Mouse (Mus musculus) testis, postnatal 10 days (tissue): ENCODE results near the gene Fndc7.

ENCODE experiments used
- DNase-seq: peaks from one replicate; pipeline ENCODE4 v3.0.0; 2021; ENCODE audit warnings: low spot score

Fndc7 gene

DNA sequence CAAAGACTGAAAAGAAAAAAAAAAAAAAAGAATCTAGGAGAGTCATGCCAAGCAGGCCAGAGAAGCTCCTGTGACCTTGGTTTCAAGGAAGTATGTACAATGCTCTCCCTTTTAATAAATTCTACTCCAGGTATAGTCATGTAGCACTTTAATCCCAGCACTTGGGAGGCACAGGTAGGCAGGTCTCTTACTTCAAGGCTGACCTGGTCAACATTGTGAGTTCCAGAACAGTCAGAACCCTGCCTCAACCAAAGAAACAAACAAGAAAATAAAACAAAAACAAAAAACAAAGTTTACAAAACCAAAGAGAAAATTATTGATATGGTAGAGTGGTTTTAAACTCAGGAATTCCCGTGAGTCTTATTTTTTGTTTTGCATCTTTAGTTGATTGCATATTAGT is at the start of gene Fndc7:
Fndc7 (minus strand) TSS at position 101 of the 400 bp plus-strand sequence.
- no peak for DNase-seq

DNA sequence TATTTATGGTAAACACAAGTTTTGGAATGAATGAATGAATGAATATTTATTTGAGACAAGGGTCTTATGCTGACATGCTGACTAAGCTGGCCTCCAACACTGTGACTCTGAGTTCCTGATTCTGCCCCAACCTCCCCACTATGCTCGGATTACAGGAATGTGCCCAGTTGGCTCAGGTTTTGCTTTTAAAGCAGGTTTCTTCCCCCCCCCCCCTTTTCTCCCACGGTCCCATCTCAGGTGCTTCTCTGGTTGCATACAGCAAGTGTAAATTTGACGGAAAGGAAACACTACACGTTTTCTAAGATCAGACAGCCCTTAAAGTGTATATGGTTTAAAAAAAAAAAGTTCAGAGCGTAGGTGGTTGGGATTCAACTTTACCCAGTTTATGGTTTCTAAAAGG is 49.8 kb upstream of the Fndc7 start, which contains the start of gene Henmt1:
Henmt1 (plus strand) TSS at position 301 of the 400 bp plus-strand sequence.
- peak; percentile 16 for DNase-seq

DNA sequence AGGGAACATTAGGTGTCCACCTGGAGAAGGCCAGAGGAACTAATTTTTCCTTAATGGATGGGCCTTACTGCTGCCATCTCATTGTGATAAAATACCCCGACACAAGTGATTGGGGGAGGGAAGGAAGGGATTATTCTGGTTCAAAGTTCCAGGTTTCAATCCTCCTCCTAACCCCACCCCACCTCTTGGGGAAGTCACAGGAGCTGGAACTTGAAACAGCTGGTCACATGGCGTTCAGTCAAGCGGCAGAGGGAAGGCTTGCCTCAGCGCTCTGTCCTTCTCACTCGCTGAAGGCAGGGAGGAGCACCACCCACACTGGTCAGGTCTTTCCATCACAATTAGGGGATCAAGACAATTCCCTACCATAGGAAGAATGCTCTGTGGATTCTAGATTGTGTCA is 48.9 kb upstream of the Fndc7 start:
- DNase-seq = peak; percentile 25

DNA sequence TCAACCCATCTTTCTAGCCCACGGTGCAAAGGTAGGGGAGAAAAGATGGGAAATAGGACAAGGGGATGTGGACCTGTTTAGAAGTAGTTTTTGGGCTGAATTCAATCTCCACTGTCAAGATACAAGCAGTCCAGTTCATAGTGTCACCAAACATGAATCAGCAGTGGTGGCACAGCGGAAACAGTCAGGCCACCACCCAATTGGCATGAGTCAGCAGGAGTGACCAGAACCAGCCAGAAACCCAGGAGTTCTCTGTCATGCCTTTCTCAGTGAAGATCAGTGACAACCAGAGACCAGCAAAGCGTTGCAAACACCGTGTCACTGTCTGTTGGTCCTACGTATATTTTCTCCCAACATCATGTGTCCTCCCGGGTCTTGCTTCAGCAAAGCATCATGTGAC is 43.7 kb upstream of the Fndc7 start:
- peak; percentile 28 for DNase-seq

DNA sequence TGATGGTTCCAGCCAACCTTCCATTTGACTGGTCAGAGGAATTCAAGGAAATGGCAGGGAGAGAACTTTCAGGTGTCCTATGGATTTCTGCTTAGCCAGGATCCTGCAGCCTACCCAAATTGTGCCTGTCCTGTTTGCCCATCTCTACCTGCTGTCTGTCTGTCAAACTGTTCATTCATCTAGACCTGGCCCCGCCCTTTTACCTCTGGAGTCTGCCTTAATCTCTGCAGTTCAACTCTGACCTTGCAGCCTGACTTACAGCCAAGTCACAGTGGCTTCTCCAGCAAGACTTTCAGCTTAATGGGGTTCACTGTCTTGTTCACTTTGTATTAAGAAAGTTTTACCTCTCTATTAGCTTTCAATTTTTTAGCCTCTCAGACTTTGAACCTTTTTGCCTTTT is 36.5 kb upstream of the Fndc7 start:
- no peak for DNase-seq

DNA sequence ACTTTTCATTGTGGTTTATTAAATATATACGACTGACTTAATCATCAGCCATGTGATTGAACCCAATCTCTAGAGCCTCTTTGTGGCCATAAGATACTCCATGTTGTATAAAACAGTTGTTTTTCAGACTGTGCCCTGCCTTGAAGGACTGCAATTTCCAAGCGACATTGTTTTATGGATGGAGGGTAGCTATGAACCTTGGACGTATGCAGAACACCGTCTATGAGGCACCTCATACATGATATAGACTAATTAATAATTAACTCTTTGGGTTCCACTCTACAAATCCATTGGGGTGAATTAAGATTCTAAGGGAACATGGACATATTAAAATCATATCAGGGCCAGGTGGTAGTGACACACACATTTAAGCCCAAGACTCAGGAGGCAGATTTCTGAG is 35.9 kb upstream of the Fndc7 start:
- no peak for DNase-seq

DNA sequence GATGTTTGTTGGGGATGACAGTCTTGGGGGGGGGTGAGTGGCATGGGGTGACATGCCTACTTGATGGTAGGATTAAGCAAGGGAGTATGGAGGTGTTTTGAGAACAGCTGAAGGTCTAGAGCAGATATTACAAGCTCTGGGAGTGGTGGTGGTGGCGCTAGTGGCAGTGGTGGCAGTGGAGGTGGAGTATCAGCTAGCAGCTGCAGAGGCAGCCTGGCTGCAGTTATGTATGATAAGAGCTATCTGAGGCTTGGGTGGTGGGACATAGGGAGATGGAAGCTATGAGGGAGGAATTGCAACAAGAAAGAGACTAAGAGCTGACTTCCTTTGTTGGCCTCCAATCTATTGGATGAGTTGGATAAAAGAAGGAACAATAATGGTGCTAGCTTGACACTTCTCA is 32.0 kb upstream of the Fndc7 start:
- DNase-seq = peak; percentile 27

DNA sequence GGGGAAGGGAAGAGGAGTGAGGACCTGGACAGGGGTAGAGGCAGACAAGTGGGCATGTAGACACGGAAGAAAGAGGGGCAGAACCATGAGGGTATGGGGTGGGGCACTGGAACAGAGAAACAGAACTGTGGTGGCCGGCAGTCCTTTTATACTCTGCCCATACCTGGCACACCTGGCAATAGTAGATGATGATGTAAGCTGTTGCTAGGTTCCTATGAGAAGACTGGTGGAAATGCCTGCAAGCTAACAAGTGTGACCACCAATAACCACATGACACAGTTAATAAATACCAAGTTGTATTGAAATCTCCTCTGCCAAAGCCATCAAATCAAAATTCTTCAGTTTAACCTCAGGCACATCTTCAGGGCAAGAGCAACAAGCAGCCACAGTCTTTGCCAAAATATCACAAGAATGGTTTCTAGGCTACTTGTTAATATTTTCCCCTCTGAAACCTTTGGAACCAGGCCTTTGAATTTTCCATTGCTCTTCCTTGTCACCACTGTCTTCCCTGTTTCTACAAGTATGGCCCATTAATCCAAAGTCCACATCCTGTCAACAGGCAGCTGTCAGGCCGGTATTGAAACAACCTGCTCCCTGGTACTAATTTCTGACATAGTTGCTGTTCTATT is 30.7 kb upstream of the Fndc7 start:
- DNase-seq = peak; percentile 8

DNA sequence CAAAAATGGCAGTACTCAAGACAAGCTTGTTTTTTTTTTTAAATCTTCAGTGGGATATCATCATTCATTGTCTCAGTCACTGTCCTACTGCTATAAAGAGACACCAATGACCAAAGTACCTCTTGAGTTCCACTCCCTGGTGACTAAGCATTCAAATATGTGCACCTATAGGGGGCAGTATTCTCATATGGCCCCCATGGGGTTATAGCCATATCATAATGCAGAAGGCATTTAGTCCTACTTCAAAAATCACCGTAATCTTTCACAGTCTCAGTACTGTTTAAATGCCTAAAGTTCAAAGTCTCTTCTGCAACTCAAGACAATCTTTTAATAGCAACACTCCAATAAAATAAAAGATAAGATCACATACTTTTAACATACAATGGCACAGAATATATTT is 29.0 kb upstream of the Fndc7 start:
- no peak for DNase-seq

DNA sequence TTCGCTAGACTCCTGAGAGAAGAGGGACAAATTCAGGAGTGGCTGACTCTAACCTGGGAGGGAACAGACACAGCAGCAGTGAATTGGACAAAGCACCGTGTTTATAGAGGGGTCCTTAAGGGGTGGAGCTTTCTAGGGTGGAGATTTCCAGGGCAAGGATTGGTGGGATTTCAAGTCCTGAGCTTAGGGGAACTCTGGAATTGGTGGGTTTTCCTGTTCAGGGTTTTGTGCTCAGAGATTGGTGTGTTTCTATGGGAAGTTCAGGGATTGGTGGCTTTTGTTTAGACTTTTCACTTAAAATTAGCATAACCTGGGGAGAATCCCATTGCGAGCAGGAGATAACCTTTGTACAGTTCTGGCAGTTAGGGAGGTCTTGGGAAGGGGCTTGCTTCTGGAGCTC is 28.2 kb upstream of the Fndc7 start:
- DNase-seq = no peak

DNA sequence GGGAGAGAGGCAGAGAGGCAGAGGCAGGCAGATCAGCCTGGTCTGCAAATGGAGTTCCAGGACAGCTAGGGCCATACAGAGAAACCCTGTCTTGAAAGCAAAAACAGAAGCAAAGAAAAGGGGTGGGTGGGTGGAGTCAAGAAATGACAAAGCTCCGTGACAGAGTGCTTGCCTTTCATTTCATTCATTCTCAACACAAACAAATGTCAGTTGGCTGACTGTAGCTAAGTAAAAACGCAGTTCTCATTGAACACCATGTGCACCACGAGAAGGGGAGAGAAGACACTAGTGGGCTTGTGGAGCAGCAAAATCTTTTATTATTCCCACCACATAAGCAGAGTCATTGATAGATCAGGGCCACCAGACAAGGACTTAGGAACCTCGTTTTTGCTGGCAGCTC is 27.0 kb upstream of the Fndc7 start:
- DNase-seq = no peak

DNA sequence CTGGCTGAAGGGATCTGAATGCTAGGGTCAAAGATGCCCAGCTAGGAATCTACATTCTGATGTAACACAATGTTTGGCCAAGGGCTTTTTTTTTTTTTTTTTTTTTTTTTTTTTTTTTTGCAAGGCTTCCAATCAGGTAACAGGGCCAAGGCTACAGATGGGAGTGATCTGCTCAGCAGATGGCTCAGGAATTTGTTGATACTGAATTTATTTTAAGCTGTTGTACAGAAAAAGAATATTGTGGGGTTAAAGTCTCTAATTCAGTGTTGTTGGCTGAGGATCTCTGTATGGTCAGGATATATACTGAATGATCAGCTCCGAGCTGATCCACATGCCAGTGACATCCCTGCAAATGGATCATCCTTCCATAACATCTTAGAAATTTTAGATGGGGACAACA is 26.2 kb upstream of the Fndc7 start:
- no peak for DNase-seq

DNA sequence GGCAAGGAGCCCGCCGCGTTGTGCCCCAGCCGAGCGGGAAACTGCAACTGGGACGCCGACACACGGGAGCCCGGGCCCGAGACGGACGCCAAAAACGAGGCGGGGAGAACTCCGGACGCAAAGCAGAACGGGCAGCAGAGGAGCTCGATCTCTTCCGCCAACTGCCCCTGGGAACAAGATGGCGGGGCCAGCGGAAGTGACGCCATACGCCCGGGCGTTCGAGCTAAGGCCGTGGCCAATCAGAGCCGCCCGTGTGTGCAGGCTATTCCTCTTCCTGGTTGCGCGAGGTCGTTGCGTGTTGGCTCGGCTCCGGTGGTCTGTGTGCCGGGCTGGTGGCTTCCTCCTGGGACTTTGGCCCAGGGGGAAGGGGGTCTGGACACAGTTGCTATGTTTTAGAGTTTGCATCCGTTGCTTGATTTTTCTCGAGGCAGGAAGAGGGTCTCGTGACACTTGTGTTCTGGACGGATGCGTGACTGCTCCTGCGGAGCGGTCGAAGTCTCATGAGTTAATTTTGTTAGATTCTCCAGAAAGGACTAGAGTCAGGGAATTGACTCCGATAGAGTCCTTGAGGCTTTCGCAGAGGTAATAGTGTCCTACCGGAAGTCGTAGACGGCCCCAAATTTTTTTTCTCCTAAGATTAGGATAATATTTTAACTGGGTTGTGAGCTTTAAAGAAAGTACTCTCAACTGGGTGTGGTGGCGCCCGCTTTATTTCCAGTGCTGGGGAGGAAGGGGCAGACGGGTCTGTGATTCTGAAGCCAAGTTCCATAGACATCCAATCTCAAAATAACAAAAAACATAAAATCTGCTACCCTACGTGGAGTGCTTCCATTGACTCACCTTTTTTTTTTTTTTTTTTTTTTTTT is 22.0 kb upstream of the Fndc7 start, which contains the start of gene Prpf38b:
Prpf38b (minus strand) TSS at position 180 of the 866 bp plus-strand sequence.
- DNase-seq = peak; percentile 93

DNA sequence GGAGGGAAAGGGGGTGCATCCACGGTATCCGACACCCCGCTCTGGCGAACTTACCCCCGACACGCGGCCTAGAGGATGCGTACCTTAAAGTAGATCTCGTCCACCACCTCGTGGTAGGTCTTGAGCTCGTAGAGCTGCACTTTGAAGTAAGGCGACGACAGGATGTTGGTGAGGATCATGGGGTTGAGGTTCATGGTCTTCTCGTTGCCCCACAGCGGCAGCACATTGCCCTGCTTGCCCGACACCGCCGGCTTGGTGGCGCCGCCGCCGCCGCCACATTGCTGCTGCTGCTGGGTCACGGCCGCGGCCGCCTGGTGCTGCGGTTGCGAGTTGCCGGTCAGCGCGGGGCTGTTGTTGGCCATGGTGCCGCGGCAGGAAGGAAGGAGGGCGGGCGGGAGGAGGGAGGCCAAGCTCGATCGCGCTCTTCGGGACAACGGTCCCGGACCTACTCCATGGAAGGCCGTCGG is 21.3 kb upstream of the Fndc7 start:
- peak; percentile 70 for DNase-seq

DNA sequence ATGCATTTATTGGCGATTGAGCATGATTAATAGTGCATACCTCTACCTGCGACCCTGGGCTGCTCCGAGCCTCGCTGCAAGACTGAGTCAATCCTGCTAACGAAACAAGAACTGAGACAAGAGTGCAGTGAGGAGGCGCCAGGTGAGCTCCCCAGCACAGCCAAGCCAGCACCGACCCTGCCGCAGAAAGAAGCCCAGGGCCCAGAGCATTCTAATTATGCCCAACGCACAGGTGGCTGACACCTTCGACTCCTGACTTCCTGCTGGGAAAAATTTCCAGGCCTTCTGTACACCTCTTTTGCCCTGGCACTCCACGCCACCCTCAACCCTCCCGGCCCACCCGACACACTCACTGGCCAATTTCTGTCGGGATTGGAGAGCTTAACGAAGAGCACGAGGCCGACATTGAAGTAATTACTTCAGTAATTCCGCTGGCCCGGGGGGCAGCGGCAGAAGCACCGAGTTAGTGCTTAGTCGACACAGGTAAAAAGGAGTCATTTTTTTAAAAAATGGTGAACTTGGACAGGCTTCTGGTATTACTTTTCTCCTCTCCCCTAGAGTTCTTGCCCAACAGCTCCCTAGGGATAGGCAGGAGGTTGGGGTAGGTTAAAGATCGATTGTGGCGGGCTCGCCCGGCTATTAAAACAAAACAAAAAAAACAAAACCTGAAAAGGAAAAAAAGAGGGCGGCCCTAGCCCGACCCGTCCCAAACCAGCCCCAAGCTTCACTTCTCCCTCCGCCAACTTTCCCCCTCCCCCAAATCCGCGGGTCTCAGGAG is 20.7 kb upstream of the Fndc7 start:
- DNase-seq = no peak

DNA sequence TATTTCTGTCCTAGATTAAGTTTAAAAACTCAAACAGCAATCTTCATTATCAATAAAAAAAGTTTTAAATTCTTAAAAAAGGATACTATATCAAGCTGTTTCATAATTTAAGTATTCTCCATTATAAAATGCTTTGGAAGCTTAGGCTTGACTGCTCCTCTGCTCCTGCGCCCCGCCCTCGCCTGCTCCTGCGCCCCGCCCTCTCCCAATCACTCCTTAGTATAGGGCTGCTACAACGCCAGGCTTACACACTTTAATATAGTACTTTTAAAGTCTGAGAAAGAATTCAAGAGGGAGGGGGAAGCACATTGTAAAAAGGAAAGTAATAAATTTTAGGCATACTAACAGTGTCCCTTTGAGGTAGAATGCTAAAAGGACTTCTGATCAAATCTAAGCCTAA is 13.1 kb upstream of the Fndc7 start:
- no peak for DNase-seq

DNA sequence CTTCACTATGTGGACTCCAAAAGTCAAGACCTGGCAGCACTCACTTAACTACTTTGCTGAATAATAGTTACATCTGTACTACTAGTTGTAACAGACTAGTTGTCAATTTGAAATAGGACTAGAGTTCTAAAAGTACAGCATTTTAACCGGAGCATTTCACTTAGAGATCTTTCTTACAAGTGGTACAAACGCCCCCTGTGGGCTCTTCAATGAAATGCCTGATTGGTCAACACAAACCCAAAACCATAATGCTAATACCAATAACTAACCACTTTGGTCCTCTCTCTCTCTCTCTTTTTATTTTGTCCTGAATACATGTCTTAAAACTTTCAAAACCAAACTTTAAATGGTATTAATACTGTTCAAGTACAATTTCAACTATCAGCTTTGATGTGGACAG is 12.2 kb upstream of the Fndc7 start:
- DNase-seq = no peak

DNA sequence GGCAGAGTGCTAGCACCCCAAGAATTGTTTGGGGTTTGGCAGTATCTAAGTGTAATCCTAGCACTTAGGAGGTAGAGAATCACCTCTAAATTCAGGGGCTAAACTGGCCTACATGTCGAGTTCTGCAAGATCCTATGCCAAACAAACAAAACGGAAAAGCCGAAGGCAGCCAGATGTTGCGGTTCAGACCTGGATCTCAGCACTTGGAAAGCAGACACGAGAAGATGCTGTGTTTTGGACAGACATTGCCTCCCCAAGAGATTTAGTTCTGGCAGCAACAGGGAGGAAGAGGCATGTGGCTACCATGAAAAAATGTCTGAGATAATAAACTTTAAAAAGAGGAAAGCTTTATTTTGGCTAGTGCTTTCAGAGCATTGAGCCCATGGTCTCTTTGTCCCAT is 10.9 kb upstream of the Fndc7 start:
- DNase-seq = no peak

DNA sequence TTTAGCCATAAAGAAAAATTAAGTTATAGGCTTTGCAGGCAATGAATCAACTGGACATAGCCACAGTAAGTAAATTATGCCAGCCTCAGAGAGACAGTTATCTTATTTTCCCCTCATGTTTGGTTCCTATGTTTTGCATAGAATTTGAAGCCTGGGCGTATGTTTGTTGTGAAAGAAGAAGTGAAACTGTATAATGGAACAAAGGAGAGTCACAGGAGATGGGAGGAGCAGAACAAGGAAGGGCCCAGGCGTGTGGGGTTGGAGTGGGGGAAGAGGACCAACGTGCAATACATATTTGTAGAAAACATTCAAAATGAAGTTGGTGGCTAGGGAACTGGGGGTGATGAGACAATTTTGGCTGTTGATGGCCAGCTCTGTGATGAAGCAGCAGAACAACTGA is 10.3 kb upstream of the Fndc7 start:
- no peak for DNase-seq

DNA sequence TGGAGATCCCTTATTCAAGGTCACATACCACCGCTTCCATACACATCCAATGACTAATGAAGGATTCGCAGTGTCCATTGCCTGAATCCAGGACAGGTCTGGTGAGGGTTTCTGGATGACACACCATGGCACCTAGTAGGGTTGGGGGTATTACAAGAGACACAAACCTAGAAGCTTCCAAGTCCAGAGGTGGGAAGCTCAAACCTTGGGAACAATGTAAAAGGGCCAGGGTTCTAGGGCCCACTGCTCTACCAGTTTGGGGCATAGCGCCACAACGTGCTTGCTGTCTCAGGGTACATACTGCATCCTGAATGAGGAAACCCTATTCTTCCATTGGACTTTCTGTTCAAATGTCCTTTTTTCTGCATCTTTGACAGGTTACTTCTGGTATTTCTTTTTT is 8.8 kb upstream of the Fndc7 start:
- no peak for DNase-seq

DNA sequence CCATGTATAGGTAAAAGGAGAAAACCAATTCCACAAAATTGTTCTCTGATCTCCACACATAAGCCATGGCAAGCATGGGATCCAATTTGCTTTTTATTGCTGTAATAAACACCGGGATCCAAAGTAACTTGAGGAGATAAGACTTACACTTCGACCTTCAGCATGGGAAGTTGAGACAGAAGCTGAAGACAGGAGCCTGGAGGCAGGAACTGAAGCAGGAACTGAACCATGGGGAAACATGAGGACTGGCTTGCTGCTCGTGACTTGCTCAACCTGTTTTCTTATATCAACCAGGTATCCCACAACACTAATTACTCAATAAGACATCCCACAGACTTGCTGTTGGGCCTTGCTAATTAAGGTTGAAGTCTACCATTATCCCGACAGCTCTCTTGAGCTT is 3.1 kb upstream of the Fndc7 start:
- no peak for DNase-seq

DNA sequence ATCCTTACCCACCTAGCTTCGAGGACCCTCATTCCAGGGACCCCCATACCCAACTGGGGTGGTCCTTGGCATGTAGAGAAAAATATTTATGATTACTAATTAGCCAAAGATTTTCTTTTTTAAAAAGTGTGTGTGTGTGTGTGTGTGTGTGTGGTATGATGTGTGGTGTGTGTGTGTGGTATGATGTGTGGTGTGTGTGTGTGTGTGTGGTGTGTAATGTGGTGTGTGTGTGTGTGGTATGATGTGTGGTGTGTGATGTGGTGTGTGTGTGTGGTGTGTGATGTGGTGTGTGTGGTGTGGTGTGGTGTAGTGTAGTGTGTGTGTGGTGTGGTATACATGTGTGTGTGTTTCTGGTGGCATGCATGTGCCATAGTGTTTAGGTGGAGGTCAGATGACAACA is 2.3 kb upstream of the Fndc7 start:
- no peak for DNase-seq

DNA sequence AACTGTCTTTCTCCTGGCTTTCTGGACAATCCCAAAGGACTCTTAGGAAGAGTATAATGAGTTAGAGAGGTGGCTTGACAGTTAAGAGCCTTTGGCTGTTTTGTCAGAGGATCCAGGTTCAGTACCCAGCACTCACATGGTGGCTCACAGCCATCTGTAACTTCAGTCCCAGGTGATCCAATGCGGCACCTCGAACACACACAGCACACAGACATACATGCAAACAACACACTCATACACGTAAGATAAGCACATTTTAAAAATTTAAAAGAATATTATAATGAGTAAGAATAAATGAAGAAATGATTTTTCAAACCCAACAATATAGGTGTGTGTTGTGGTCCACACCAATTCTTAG is 2.2 kb downstream of the Fndc7 start:
- no peak for DNase-seq
